Mouse (Mus musculus) hindbrain, embryonic 15.5 days (tissue): ENCODE results near the gene Nrxn2. TPM values are rescaled to one million over a fixed set of nuclear protein-coding genes. Genes with fewer than 3 reads are reported as not detected.

Experiments used
- ATAC-seq: fragments of 200-750 bp; cut with Nextera tagmentation; 2 replicates; pipeline ENCODE4 v1.8.0; 2017; ENCODE audit warnings: low read depth, moderate number of reproducible peaks, moderate TSS enrichment; ENCODE audit not compliant: low FRiP score
- H3K27ac ChIP-seq: fragments of 300-500 bp; sonication (generic); replicated peaks from 2 replicates; pipeline ENCODE4 v1.5.1; 2015; ENCODE audit warnings: mild to moderate bottlenecking, inconsistent platforms
- H3K27me3 ChIP-seq: fragments of 300-500 bp; sonication (generic); 2 replicates; pipeline ENCODE4 v1.6.1; 2015; ENCODE audit warnings: control low read depth, inconsistent platforms
- H3K36me3 ChIP-seq: fragments of 300-500 bp; sonication (generic); 2 replicates; pipeline ENCODE4 v1.6.1; 2015; ENCODE audit warnings: control low read depth, inconsistent platforms
- H3K4me1 ChIP-seq: fragments of 300-500 bp; sonication (generic); replicated peaks from 2 replicates; pipeline ENCODE4 v1.6.1; 2015; ENCODE audit warnings: control low read depth, inconsistent platforms
- H3K4me2 ChIP-seq: fragments of 300-500 bp; sonication (generic); 2 replicates; pipeline ENCODE4 v1.6.1; 2015; ENCODE audit warnings: moderate library complexity, mild to moderate bottlenecking, inconsistent platforms
- H3K4me3 ChIP-seq: fragments of 300-500 bp; sonication (generic); 2 replicates; pipeline ENCODE4 v1.5.1; 2015; ENCODE audit warnings: mild to moderate bottlenecking, inconsistent platforms
- H3K9ac ChIP-seq: fragments of 300-500 bp; sonication (generic); 2 replicates; pipeline ENCODE4 v1.6.1; 2015; ENCODE audit warnings: inconsistent platforms
- H3K9me3 ChIP-seq: fragments of 300-500 bp; sonication (generic); 2 replicates; pipeline ENCODE4 v1.6.1; 2016; ENCODE audit warnings: control low read depth, inconsistent platforms
- WGBS: fragments of 180-500 bp; shearing (Covaris S2); methylation state at CpG from one replicate; pipeline ENCODE4 v1.1.7; 2015; 5-methylcytosine and 5-hydroxymethylcytosine counted together
- polyA plus RNA-seq: library from polyadenylated mRNA; unstranded; fragments of >200 nt; fragmentation: Nextera tagmentation; extraction: Ambion mirVana; gene quantifications from 2 replicates; pipeline ENCODE4 v1.2.1, GENCODE M21; 2015

The Nrxn2 gene
- polyA plus RNA-seq: 44.3 and 46.6 TPM in 2 replicates

- Histone ChIP-seq H3K9ac (peak within 1 kb of the TSS; percentile 85), H3K4me3 (peak within 1 kb of the TSS; percentile 74), H3K4me2 (peak within 1 kb of the TSS; percentile 88), H3K4me1 (peaks cover 73% of the 10 kb centered on the region), H3K9me3 (no peaks in the 10 kb centered on the region), H3K27me3 (no peaks in the 10 kb centered on the region), H3K27ac (peak within 1 kb of the TSS; percentile 97), H3K36me3 (no peaks in the 10 kb centered on the region)
- whole genome bisulfite sequencing: under 1% methylated on average over 45 of the region's 46 CpGs
- ATAC-seq: peak; percentile 92
These were observed at the start of gene Nrxn2 for GRCm38 (mm10) chr19:6418233-6418879. Gene Nrxn2 (plus strand): TSS chr19:6418731.

- WGBS: 96% methylated on average over 2 of the region's 2 CpGs
- H3K36me3 ChIP-seq: peaks cover 95% of the 10 kb centered on the region
- H3K4me3 ChIP-seq: no peak overlapping the region
- no peak overlapping the region for H3K27ac ChIP-seq
- H3K9me3 ChIP-seq: no peaks in the 10 kb centered on the region
- H3K4me2 ChIP-seq: no peak overlapping the region
- peaks cover 22% of the 10 kb centered on the region for H3K4me1 ChIP-seq
- H3K9ac ChIP-seq: no peak overlapping the region
- ATAC-seq: no peak
- H3K27me3 ChIP-seq: no peaks in the 10 kb centered on the region
These were observed 48.4 kb upstream of the Nrxn2 start for GRCm38 (mm10) chr19:6370175-6370574.

DNA sequence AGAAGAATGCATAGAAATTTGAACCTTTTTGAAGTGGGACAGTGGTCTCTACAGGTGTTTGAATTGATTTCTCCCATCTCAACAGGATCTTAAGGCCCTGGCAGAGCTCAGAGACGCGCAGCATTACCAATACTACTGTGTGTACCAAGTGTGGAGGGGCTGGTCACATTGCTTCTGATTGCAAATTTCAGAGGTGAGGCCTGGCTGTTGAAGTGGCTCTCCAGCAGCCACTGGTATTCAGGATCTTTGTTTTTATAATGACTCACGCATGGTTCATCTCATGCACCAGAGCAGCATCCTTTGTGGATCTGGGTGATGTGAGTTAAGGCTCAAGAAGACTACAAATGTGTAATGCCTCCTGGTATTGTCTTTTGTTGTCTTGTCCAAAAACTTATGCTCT, 46.1 kb upstream of the Nrxn2 start:
- Histone ChIP-seq H3K36me3 (peaks cover 96% of the 10 kb centered on the region), H3K4me2 (no peak overlapping the region), H3K27me3 (no peaks in the 10 kb centered on the region), H3K9me3 (no peaks in the 10 kb centered on the region), H3K4me1 (peaks cover 5% of the 10 kb centered on the region), H3K27ac (no peak overlapping the region), H3K4me3 (no peak overlapping the region), H3K9ac (no peak overlapping the region)
- 91% methylated on average over 3 of the region's 3 CpGs for WGBS
- no peak for ATAC-seq

DNA sequence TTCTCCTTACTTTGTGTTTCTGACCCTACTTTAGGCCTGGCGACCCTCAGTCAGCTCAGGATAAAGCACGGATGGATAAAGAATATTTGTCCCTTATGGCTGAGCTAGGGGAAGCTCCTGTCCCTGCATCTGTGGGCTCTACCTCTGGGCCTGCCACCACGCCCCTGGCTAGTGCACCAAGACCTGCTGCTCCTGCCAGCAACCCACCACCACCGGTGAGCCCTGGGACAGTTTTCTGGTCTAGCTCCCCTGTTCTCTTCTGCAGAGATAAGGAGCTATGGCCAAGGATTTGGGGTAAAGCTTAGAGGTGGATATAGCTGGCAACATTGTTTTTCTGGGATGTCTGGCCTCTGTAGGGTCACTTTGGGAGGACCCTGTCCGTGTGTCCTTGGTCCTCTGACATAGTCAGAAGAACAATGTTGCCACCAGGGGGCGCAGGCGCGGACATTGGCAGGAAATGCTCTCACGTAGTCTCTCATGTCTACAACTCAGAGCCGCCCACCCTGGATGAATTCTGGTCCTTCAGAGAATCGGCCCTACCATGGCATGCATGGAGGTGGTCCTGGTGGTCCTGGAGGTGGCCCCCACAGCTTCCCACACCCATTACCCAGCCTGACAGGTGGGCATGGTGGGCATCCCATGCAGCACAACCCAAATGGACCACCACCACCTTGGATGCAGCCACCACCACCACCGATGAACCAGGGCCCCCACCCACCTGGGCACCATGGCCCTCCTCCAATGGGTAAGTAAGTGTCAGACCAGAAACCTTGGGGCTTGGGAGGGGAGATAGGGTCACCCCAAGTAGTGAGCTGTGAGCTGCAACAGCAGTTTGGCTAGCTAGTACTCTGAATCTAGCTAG, 44.8 kb upstream of the Nrxn2 start:
- no peak overlapping the region for H3K9ac ChIP-seq
- H3K4me2 ChIP-seq: no peak overlapping the region
- no peaks in the 10 kb centered on the region for H3K9me3 ChIP-seq
- peaks cover 89% of the 10 kb centered on the region for H3K36me3 ChIP-seq
- 0 out of 2 replicates have a peak, but pooled peaks have one; percentile 32 for ATAC-seq
- no peaks in the 10 kb centered on the region for H3K27me3 ChIP-seq
- H3K4me3 ChIP-seq: no peak overlapping the region
- WGBS: 61% methylated on average over 12 of the region's 12 CpGs
- 0 out of 2 replicates have a peak, but pooled peaks cover 6% of the 10 kb centered on the region for H3K4me1 ChIP-seq
- H3K27ac ChIP-seq: no peak overlapping the region

DNA sequence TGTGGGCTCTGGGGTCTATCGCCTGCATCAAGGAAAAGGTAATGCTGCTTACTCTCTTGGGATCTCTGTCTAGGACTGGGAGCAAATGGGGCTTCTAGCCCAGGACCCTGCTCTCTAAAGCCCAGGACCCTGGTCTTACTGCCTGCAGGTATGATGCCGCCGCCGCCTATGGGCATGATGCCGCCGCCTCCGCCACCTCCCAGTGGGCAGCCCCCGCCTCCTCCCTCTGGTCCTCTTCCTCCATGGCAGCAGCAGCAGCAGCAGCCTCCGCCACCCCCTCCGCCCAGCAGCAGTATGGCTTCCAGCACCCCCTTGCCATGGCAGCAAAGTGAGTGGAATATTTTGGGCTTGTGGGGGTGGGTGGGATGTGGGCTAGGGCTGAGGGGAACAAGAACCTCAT, 44.0 kb upstream of the Nrxn2 start:
- H3K9me3 ChIP-seq: no peaks in the 10 kb centered on the region
- H3K9ac ChIP-seq: no peak overlapping the region
- H3K4me3 ChIP-seq: no peak overlapping the region
- H3K27ac ChIP-seq: no peak overlapping the region
- ATAC-seq: no peak
- peaks cover 84% of the 10 kb centered on the region for H3K36me3 ChIP-seq
- 0 out of 2 replicates have a peak, but pooled peaks cover 6% of the 10 kb centered on the region for H3K4me1 ChIP-seq
- H3K27me3 ChIP-seq: no peaks in the 10 kb centered on the region
- H3K4me2 ChIP-seq: no peak overlapping the region
- WGBS: 95% methylated on average over 10 of the region's 10 CpGs

- H3K4me1 ChIP-seq: 0 out of 2 replicates have a peak, but pooled peaks cover 6% of the 10 kb centered on the region
- H3K9ac ChIP-seq: no peak overlapping the region
- peak; percentile 29; the same call in 1 of the 2 replicates for ATAC-seq
- no peaks in the 10 kb centered on the region for H3K9me3 ChIP-seq
- peaks cover 74% of the 10 kb centered on the region for H3K36me3 ChIP-seq
- H3K4me3 ChIP-seq: no peak overlapping the region
- no peak overlapping the region for H3K27ac ChIP-seq
- 81% methylated on average over 42 of the region's 42 CpGs for WGBS
- H3K4me2 ChIP-seq: no peak overlapping the region
- H3K27me3 ChIP-seq: no peaks in the 10 kb centered on the region
These were observed 42.9 kb upstream of the Nrxn2 start for GRCm38 (mm10) chr19:6375423-6376254.

DNA sequence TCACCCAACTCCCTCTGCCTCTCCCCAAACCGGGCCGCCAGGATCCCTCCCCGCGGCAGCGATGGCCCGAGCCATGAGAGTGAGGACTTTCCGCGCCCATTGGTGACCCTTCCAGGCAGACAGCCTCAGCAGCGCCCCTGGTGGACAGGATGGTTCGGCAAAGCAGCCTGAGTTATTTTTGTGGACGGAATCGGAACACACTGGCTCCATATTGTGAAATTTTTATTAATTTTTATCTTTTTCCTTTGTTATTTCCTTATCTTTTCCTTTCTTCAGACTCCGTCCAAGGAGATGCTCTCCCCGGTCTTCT, 42.3 kb upstream of the Nrxn2 start:
- WGBS: 68% methylated on average over 14 of the region's 14 CpGs
- ATAC-seq: no peak

GRCm38 (mm10) chr19:6376643-6377042, 41.9 kb upstream of the Nrxn2 start:
- no peak overlapping the region for H3K4me3 ChIP-seq
- H3K9ac ChIP-seq: no peak overlapping the region
- 82% methylated on average over 2 of the region's 2 CpGs for WGBS
- H3K27me3 ChIP-seq: no peaks in the 10 kb centered on the region
- H3K4me1 ChIP-seq: 0 out of 2 replicates have a peak, but pooled peaks cover 6% of the 10 kb centered on the region
- no peak overlapping the region for H3K4me2 ChIP-seq
- no peak overlapping the region for H3K27ac ChIP-seq
- no peaks in the 10 kb centered on the region for H3K9me3 ChIP-seq
- ATAC-seq: no peak
- peaks cover 64% of the 10 kb centered on the region for H3K36me3 ChIP-seq

More for the DNA sequence above, 42.3 kb upstream of the Nrxn2 start:
- H3K27me3 ChIP-seq: no peaks in the 10 kb centered on the region
- no peak overlapping the region for H3K4me3 ChIP-seq
- H3K9me3 ChIP-seq: no peaks in the 10 kb centered on the region
- no peak overlapping the region for H3K4me2 ChIP-seq
- 0 out of 2 replicates have a peak, but pooled peaks cover 6% of the 10 kb centered on the region for H3K4me1 ChIP-seq
- H3K27ac ChIP-seq: no peak overlapping the region
- peaks cover 68% of the 10 kb centered on the region for H3K36me3 ChIP-seq
- H3K9ac ChIP-seq: no peak overlapping the region

DNA sequence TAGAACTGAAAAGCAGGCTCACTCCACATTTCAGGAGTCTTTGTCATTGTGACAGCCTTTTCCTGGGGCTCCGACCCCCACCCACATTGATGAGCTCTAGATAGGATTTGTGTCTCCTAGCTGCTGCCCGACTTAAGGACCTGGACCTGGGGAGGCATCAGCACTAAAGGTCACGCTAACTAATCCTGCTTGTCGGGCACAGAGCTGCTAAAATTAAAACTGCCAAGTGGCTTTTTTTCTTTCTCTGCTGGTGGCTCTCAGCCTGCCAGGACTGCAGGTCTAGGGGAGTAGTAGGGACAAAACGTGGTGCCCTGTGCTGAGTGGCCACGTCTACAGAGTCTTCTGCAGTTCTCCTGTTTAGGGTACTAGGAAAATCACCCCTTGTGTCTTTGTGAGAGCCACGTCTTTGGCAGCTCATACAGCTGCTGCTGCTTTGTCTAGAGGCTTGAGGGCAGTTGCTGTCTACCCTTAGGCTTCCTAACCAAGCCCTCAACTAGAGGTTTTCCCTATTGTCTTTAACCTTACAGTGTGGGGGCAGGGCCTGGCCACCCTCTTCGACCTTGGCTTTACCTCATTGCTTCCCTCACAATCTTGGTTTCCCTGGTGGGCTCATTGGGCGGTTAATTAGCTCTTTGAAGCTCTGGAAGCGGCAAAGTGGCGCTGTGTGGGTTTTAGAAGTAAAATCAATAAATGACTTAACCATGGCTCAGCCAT, 41.0 kb upstream of the Nrxn2 start:
- H3K27ac ChIP-seq: peak overlapping the region; percentile 20; the same call in 1 of the 2 replicates
- WGBS: 37% methylated on average over 11 of the region's 11 CpGs

GRCm38 (mm10) chr19:6380411-6381166, 37.9 kb upstream of the Nrxn2 start:
- H3K9ac ChIP-seq: no peak overlapping the region
- H3K9me3 ChIP-seq: no peaks in the 10 kb centered on the region
- no peak overlapping the region for H3K4me3 ChIP-seq
- H3K4me1 ChIP-seq: peaks cover 6% of the 10 kb centered on the region; the same call in 1 of the 2 replicates
- no peak overlapping the region for H3K4me2 ChIP-seq
- 91% methylated on average over 9 of the region's 9 CpGs for WGBS
- ATAC-seq: no peak
- H3K27me3 ChIP-seq: no peaks in the 10 kb centered on the region
- no peak overlapping the region for H3K27ac ChIP-seq
- H3K36me3 ChIP-seq: peaks cover 27% of the 10 kb centered on the region

More for the DNA sequence above, 41.0 kb upstream of the Nrxn2 start:
- ATAC-seq: no peak
- H3K36me3 ChIP-seq: peaks cover 56% of the 10 kb centered on the region
- H3K9me3 ChIP-seq: no peaks in the 10 kb centered on the region
- H3K4me2 ChIP-seq: no peak overlapping the region
- H3K4me3 ChIP-seq: no peak overlapping the region
- H3K27me3 ChIP-seq: no peaks in the 10 kb centered on the region
- H3K9ac ChIP-seq: no peak overlapping the region
- 0 out of 2 replicates have a peak, but pooled peaks cover 6% of the 10 kb centered on the region for H3K4me1 ChIP-seq
